Mouse (Mus musculus): ENCODE measurements around the gene Eif3k.

DNA sequence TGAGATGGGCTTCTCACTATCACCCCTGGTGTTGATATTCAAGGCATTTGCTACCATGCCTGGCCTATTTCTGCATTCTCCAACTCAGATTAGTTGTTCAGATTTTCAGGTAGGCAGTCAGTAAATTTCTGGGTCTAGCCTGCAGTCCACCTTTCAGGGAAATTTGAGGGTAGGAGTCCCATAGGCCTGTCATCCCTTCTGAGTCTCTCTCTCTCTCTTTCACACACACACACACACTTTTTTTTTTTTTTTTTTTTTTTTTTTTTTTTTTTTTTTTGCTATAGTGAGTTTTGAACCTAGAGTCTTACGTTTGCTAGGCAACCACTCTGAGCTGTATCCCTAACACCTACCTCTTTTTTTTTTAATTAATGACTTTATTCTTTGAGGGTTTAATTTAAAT, 2.8 kb upstream of the Eif3k start:
- TF ChIP-seq CTCF (conservative IDR thresholded peaks at IDR 0.05; ENCODE audit: low read length) (no peak), NANOG (IDR thresholded peaks at IDR 0.05; ENCODE audit: borderline replicate concordance, low read length) (no peak), POU5F1 (IDR thresholded peaks at IDR 0.05; ENCODE audit: borderline replicate concordance, low read length) (no peak)
